Comparison of ENCODE assay signal across 19 mouse cellular contexts in the genomic region with DNA sequence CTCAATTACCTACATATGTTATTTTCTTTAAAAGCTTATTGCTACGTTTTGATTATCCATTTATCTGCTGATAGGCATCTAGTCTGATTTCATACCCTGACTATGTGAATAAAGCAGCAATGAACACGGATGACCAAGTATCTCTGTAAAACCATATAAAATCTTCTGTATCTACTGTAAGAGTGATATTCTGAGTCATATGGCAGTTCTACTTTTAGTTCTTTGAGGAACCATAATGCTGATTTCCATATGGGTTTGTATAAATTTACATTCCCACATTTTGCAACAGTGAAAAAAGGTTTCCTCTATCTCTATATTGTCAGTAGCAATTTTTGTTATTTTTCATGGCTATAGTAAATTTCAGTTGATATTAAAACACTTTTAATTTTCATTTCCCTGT.
"Had no signal": no experiment of that assay in that cellular context is flagged by ENCODE, and none has a peak within 500 bp of the region (broad histone marks: within the 10 kb centered on the region; RNA-seq: fewer than 3 reads in every experiment).

No protein-coding gene starts in this region.

- ATAC-seq: midbrain, embryonic 16.5 days had no signal

- H3K4me2 ChIP-seq: lung, embryonic 14.5 days; midbrain, embryonic 12.5 days; neural tube, embryonic 13.5 days; neural tube, embryonic 15.5 days had no signal

- H3K9me3 ChIP-seq: midbrain, embryonic 10.5 days; midbrain, embryonic 12.5 days; neural tube, embryonic 13.5 days; neural tube, embryonic 15.5 days had no signal

- H3K4me3 ChIP-seq: midbrain, embryonic 10.5 days; midbrain, embryonic 12.5 days; myocyte; neural tube, embryonic 13.5 days; neural tube, embryonic 15.5 days had no signal

- DNase-seq: lung, adult 18-20 months; lung, embryonic 14.5 days; lung, postnatal 10 days; lung, postnatal 4 days; midbrain, embryonic 14.5 days; retina, postnatal 1 day; right cerebral cortex, adult 18-20 months; right cerebral cortex, postnatal 25 days; right cerebral cortex, postnatal 4 days; spleen, adult 18-20 months; thymus, adult 2 months; thymus, postnatal 25 days; thymus, postnatal 4 days had no signal

- H3K9ac ChIP-seq: lung, embryonic 14.5 days; midbrain, embryonic 12.5 days; neural tube, embryonic 13.5 days; neural tube, embryonic 15.5 days had no signal

- H3K27ac ChIP-seq: midbrain, embryonic 10.5 days; midbrain, embryonic 12.5 days; neural tube, embryonic 13.5 days; neural tube, embryonic 15.5 days had no signal

- H3K36me3 ChIP-seq: midbrain, embryonic 10.5 days; midbrain, embryonic 12.5 days; neural tube, embryonic 13.5 days; neural tube, embryonic 15.5 days had no signal

- H3K27me3 ChIP-seq: midbrain, embryonic 12.5 days; neural tube, embryonic 13.5 days; neural tube, embryonic 15.5 days had no signal

- H3K4me1 ChIP-seq: midbrain, embryonic 10.5 days; midbrain, embryonic 12.5 days; neural tube, embryonic 13.5 days; neural tube, embryonic 15.5 days had no signal
